Mouse (Mus musculus) liver, embryonic 12.5 days (tissue): ENCODE results near the gene Masp1. TPM values are rescaled to one million over a fixed set of nuclear protein-coding genes. Genes with fewer than 3 reads are reported as not detected.

ENCODE experiments used
- ATAC-seq: fragments of 200-750 bp; cut with Nextera tagmentation; 2 replicates; pipeline ENCODE4 v1.8.0; 2017; ENCODE audit warnings: moderate number of reproducible peaks, mild to moderate bottlenecking, moderate library complexity
- H3K27ac ChIP-seq: fragments of 300-500 bp; sonication (generic); 2 replicates; pipeline ENCODE4 v1.5.1; 2016; ENCODE audit warnings: mild to moderate bottlenecking
- H3K27me3 ChIP-seq: fragments of 300-500 bp; sonication (generic); replicated peaks from 2 replicates; pipeline ENCODE4 v1.6.1; 2016; ENCODE audit warnings: mild to moderate bottlenecking, moderate library complexity
- H3K36me3 ChIP-seq: fragments of 300-500 bp; sonication (generic); 2 replicates; pipeline ENCODE4 v1.6.1; 2016; ENCODE audit warnings: mild to moderate bottlenecking, moderate library complexity
- H3K4me1 ChIP-seq: fragments of 300-500 bp; sonication (generic); 2 replicates; pipeline ENCODE4 v1.6.1; 2016
- H3K4me2 ChIP-seq: fragments of 300-500 bp; sonication (generic); 2 replicates; pipeline ENCODE4 v1.6.1; 2016; ENCODE audit warnings: mild to moderate bottlenecking, moderate library complexity
- H3K4me3 ChIP-seq: fragments of 300-500 bp; sonication (generic); 2 replicates; pipeline ENCODE4 v1.5.1; 2016; ENCODE audit warnings: mild to moderate bottlenecking, moderate library complexity
- H3K9ac ChIP-seq: fragments of 300-500 bp; sonication (generic); 2 replicates; pipeline ENCODE4 v1.6.1; 2016; ENCODE audit warnings: mild to moderate bottlenecking, moderate library complexity
- H3K9me3 ChIP-seq: fragments of 300-500 bp; sonication (generic); replicated peaks from 2 replicates; pipeline ENCODE4 v1.6.1; 2016; ENCODE audit warnings: mild to moderate bottlenecking, moderate library complexity
- WGBS: fragments of 180-500 bp; shearing (Covaris S2); methylation state at CpG from one replicate; pipeline ENCODE4 v1.1.7; 2016; ENCODE audit not compliant: insufficient replicate concordance; 5-methylcytosine and 5-hydroxymethylcytosine counted together
- polyA plus RNA-seq: library from polyadenylated mRNA; unstranded; fragments of >200 nt; fragmentation: Nextera tagmentation; extraction: Ambion mirVana; gene quantifications from 2 replicates; pipeline ENCODE4 v1.2.1, GENCODE M21; 2016

Gene Masp1
- polyA plus RNA-seq, 1 experiment from 2014 or later: 21.4 TPM

GRCm38 (mm10) chr16:23452476-23452875, 68.1 kb downstream of the Masp1 start:
- Histone ChIP-seq H3K9ac (no peak overlapping the region), H3K4me2 (no peak overlapping the region), H3K27ac (no peak overlapping the region), H3K4me3 (no peak overlapping the region), H3K9me3 (no peaks in the 10 kb centered on the region), H3K36me3 (no peaks in the 10 kb centered on the region), H3K4me1 (no peaks in the 10 kb centered on the region), H3K27me3 (no peaks in the 10 kb centered on the region)
- WGBS: 14% methylated on average over 3 of the region's 3 CpGs
- no peak for ATAC-seq

GRCm38 (mm10) chr16:23450816-23451215, 69.8 kb downstream of the Masp1 start:
- no peak for ATAC-seq
- no peak overlapping the region for H3K9ac ChIP-seq
- H3K27me3 ChIP-seq: no peaks in the 10 kb centered on the region
- H3K4me2 ChIP-seq: no peak overlapping the region
- WGBS: 69% methylated on average over 4 of the region's 4 CpGs
- H3K4me1 ChIP-seq: no peaks in the 10 kb centered on the region
- H3K27ac ChIP-seq: no peak overlapping the region
- H3K4me3 ChIP-seq: no peak overlapping the region
- H3K9me3 ChIP-seq: no peaks in the 10 kb centered on the region
- no peaks in the 10 kb centered on the region for H3K36me3 ChIP-seq

- Histone ChIP-seq H3K9ac (no peak overlapping the region), H3K4me2 (no peak overlapping the region), H3K36me3 (no peaks in the 10 kb centered on the region), H3K4me1 (no peaks in the 10 kb centered on the region), H3K4me3 (no peak overlapping the region), H3K27me3 (no peaks in the 10 kb centered on the region), H3K27ac (no peak overlapping the region), H3K9me3 (no peaks in the 10 kb centered on the region)
- WGBS: 62% methylated on average over 2 of the region's 2 CpGs
- no peak for ATAC-seq
Measured at GRCm38 (mm10) chr16:23449946-23450345, 70.7 kb downstream of the Masp1 start.

GRCm38 (mm10) chr16:23444231-23444630, 76.4 kb downstream of the Masp1 start:
- Histone ChIP-seq H3K9ac (no peak overlapping the region), H3K36me3 (no peaks in the 10 kb centered on the region), H3K9me3 (no peaks in the 10 kb centered on the region), H3K4me1 (no peaks in the 10 kb centered on the region), H3K27me3 (no peaks in the 10 kb centered on the region), H3K27ac (no peak overlapping the region), H3K4me3 (no peak overlapping the region), H3K4me2 (no peak overlapping the region)
- 71% methylated on average over 4 of the region's 4 CpGs for WGBS
- ATAC-seq: no peak

GRCm38 (mm10) chr16:23437404-23438166, 83.0 kb downstream of the Masp1 start:
- ATAC-seq: no peak
- H3K27ac ChIP-seq: no peak overlapping the region
- WGBS: 56% methylated on average over 12 of the region's 12 CpGs
- no peaks in the 10 kb centered on the region for H3K9me3 ChIP-seq
- no peaks in the 10 kb centered on the region for H3K4me1 ChIP-seq
- H3K4me3 ChIP-seq: no peak overlapping the region
- no peak overlapping the region for H3K9ac ChIP-seq
- no peak overlapping the region for H3K4me2 ChIP-seq
- H3K36me3 ChIP-seq: no peaks in the 10 kb centered on the region
- H3K27me3 ChIP-seq: no peaks in the 10 kb centered on the region; the same call in 1 of the 2 replicates

GRCm38 (mm10) chr16:23429991-23430390, 90.6 kb downstream of the Masp1 start:
- WGBS: 70% methylated on average over 8 of the region's 8 CpGs
- H3K27me3 ChIP-seq: no peaks in the 10 kb centered on the region; the same call in 1 of the 2 replicates
- H3K4me1 ChIP-seq: no peaks in the 10 kb centered on the region
- H3K4me2 ChIP-seq: no peak overlapping the region
- no peak overlapping the region for H3K9ac ChIP-seq
- no peaks in the 10 kb centered on the region for H3K9me3 ChIP-seq
- H3K27ac ChIP-seq: no peak overlapping the region
- no peaks in the 10 kb centered on the region for H3K36me3 ChIP-seq
- H3K4me3 ChIP-seq: no peak overlapping the region
- ATAC-seq: no peak

GRCm38 (mm10) chr16:23428647-23429319, 91.8 kb downstream of the Masp1 start, which contains the start of gene Rtp1:
Rtp1 (plus strand) TSS chr16:23429133.
- H3K4me2 ChIP-seq: no peak within 1 kb of the TSS
- no peaks in the 10 kb centered on the region for H3K9me3 ChIP-seq
- H3K4me3 ChIP-seq: no peak within 1 kb of the TSS
- no peak within 1 kb of the TSS for H3K9ac ChIP-seq
- H3K4me1 ChIP-seq: no peaks in the 10 kb centered on the region
- no peak for ATAC-seq
- no peaks in the 10 kb centered on the region for H3K36me3 ChIP-seq
- H3K27ac ChIP-seq: no peak within 1 kb of the TSS
- no peaks in the 10 kb centered on the region for H3K27me3 ChIP-seq
- 69% methylated on average over 7 of the region's 7 CpGs for WGBS

GRCm38 (mm10) chr16:23427701-23428100, 92.9 kb downstream of the Masp1 start:
- no peaks in the 10 kb centered on the region for H3K27me3 ChIP-seq
- 57% methylated on average over 1 of the region's 1 CpGs for WGBS
- H3K4me2 ChIP-seq: no peak overlapping the region
- H3K4me3 ChIP-seq: no peak overlapping the region
- no peak overlapping the region for H3K9ac ChIP-seq
- no peak overlapping the region for H3K27ac ChIP-seq
- no peak for ATAC-seq
- H3K9me3 ChIP-seq: no peaks in the 10 kb centered on the region
- no peaks in the 10 kb centered on the region for H3K36me3 ChIP-seq
- no peaks in the 10 kb centered on the region for H3K4me1 ChIP-seq

GRCm38 (mm10) chr16:23423825-23424224, 96.8 kb downstream of the Masp1 start:
- Histone ChIP-seq H3K9me3 (no peaks in the 10 kb centered on the region), H3K4me3 (no peak overlapping the region), H3K27me3 (no peaks in the 10 kb centered on the region), H3K27ac (no peak overlapping the region), H3K36me3 (no peaks in the 10 kb centered on the region), H3K4me2 (no peak overlapping the region), H3K9ac (no peak overlapping the region), H3K4me1 (no peaks in the 10 kb centered on the region)
- no peak for ATAC-seq
- 60% methylated on average over 5 of the region's 5 CpGs for WGBS

GRCm38 (mm10) chr16:23419565-23420085, 101.0 kb downstream of the Masp1 start:
- no peak for ATAC-seq
- H3K4me3 ChIP-seq: no peak overlapping the region
- no peaks in the 10 kb centered on the region for H3K27me3 ChIP-seq
- H3K9ac ChIP-seq: no peak overlapping the region
- H3K9me3 ChIP-seq: no peaks in the 10 kb centered on the region
- H3K4me1 ChIP-seq: no peaks in the 10 kb centered on the region
- no peaks in the 10 kb centered on the region for H3K36me3 ChIP-seq
- H3K27ac ChIP-seq: no peak overlapping the region
- no peak overlapping the region for H3K4me2 ChIP-seq
- WGBS: 64% methylated on average over 8 of the region's 8 CpGs

GRCm38 (mm10) chr16:23417456-23418240, 103.0 kb downstream of the Masp1 start:
- Histone ChIP-seq H3K4me3 (no peak overlapping the region), H3K27ac (no peak overlapping the region), H3K4me1 (no peaks in the 10 kb centered on the region), H3K9ac (no peak overlapping the region), H3K9me3 (no peaks in the 10 kb centered on the region), H3K27me3 (no peaks in the 10 kb centered on the region), H3K36me3 (no peaks in the 10 kb centered on the region), H3K4me2 (no peak overlapping the region)
- no peak for ATAC-seq
- WGBS: 65% methylated on average over 13 of the region's 13 CpGs
